8 mouse cellular contexts compared by ENCODE assay signal in genomic region chr13:31626183-31626801, GRCm38 (mm10). TPM values are rescaled to one million over a fixed set of nuclear protein-coding genes. Genes with fewer than 3 reads are reported as not detected.
A peak's percentile ranks its signal among the peaks of the same experiment; 100 is the strongest.
DNase-seq lines count a peak whose midpoint lies in the region; ATAC-seq and TF ChIP-seq lines count a peak whose summit lies in the region.

No protein-coding gene starts in this region.

- peak; percentile 40 for DNase-seq in adrenal gland, adult 2 months
- DNase-seq in adrenal gland, postnatal 10 days = no peak
- DNase-seq in testis, postnatal 10 days (ENCODE audit: low spot score) = no peak
- no peak for DNase-seq in left cerebral cortex, postnatal 36 days (ENCODE audit: low spot score in 2 of 2)

- TF ChIP-seq POLR2A in testis, adult 2 months (IDR thresholded peaks at IDR 0.05; ENCODE audit: control insufficient read depth, low read depth, low read length) = no peak

- ATAC-seq in hindbrain, embryonic 13.5 days (ENCODE audit: low FRiP score) = 0 out of 2 replicates have a peak, but pooled peaks have one; percentile 12
- ATAC-seq in megakaryocyte progenitor cell, adult 5-6 weeks (replicated peaks; ENCODE audit: poor library complexity) = peak; percentile 68
- no peak for ATAC-seq in inflammation-experienced regulatory T-cells, adult 6 months

- peak overlapping the region; percentile 67 for H3K4me2 ChIP-seq in hindbrain, embryonic 13.5 days

- peaks cover 9% of the 10 kb centered on the region for H3K4me1 ChIP-seq in testis, adult 2 months (ENCODE audit: control insufficient read depth, insufficient read depth, low read length)
- H3K4me1 ChIP-seq in hindbrain, embryonic 13.5 days (replicated peaks) = peaks cover 34% of the 10 kb centered on the region

- intact Hi-C loops in left cerebral cortex, postnatal 36 days (cut with DNase I) = loop anchor here (5.0 to 10.0 kb wide), 3 partner anchors 176 to 731 kb away; no protein-coding TSS in a partner anchor

- H3K36me3 ChIP-seq in testis, adult 2 months (ENCODE audit: control insufficient read depth, insufficient read depth, low read length) = no peaks in the 10 kb centered on the region
- no peaks in the 10 kb centered on the region for H3K36me3 ChIP-seq in hindbrain, embryonic 13.5 days

- H3K27ac ChIP-seq in testis, adult 2 months (ENCODE audit: control insufficient read depth, insufficient read depth, low read depth, low read length) = no peak overlapping the region
- H3K27ac ChIP-seq in hindbrain, embryonic 13.5 days = peak overlapping the region; percentile 66

- 0% methylated on average over 60 of the region's 60 CpGs for WGBS in hindbrain, embryonic 13.5 days

- H3K27me3 ChIP-seq in testis, adult 2 months (ENCODE audit: control insufficient read depth, insufficient read depth, low read length) = peaks cover 2% of the 10 kb centered on the region; the same call in 1 of the 2 replicates
- H3K27me3 ChIP-seq in hindbrain, embryonic 13.5 days = peaks cover 99% of the 10 kb centered on the region

- H3K9me3 ChIP-seq in hindbrain, embryonic 13.5 days = no peaks in the 10 kb centered on the region

- peak overlapping the region; percentile 20; the same call in 1 of the 2 replicates for H3K4me3 ChIP-seq in testis, adult 2 months (ENCODE audit: control insufficient read depth, low read depth, low read length)
- H3K4me3 ChIP-seq in hindbrain, embryonic 13.5 days = peak overlapping the region; percentile 44

- TF ChIP-seq CTCF in testis, adult 2 months (IDR thresholded peaks at IDR 0.05; ENCODE audit: control insufficient read depth, insufficient read depth, insufficient replicate concordance, low read depth, low read length) = no peak

- peak overlapping the region; percentile 68 for H3K9ac ChIP-seq in hindbrain, embryonic 13.5 days

RNA-seq across cellular contexts. Expression of gene Foxf2, which starts 0.7 kb away (rescaled TPM):
- not detected for total RNA-seq in adrenal gland, adult 2 months (2021)
- not detected in 2 replicates for polyA plus RNA-seq in adrenal gland, adult 2 months (2012; rRNA removed)
- total RNA-seq in adrenal gland, postnatal 10 days (2021) = not detected
- 0.35 TPM in 1 of 2 replicates, not detected in the other for polyA plus RNA-seq in testis, adult 2 months (2012; rRNA removed)
- polyA plus RNA-seq in hindbrain, embryonic 13.5 days (2015; fragmentation: Nextera tagmentation; extraction: Ambion mirVana) = 4.7 and 5.5 TPM in 2 replicates
- not detected in 2 replicates for total RNA-seq in megakaryocyte progenitor cell, adult 5-6 weeks (2015)
- not detected in 2 replicates for total RNA-seq in megakaryocyte progenitor cell, adult 5-6 weeks (2017)
- not detected for polyA plus RNA-seq in inflammation-experienced regulatory T-cells, adult 6 months (2017; shearing (Covaris generic))
- 1 to 10 TPM; 5.5 TPM for total RNA-seq in left cerebral cortex, postnatal 36 days (2021)

Comparison
In these comparisons a context has a peak if more than half of its experiments do, and no peak if none do; other contexts are left out.
1. RNA of gene Foxf2, which starts 0.7 kb away (total RNA-seq): 5.5 TPM in left cerebral cortex, postnatal 36 days; not detected in adrenal gland, adult 2 months, not detected in adrenal gland, postnatal 10 days and not detected in megakaryocyte progenitor cell, adult 5-6 weeks; every median in the first group is over 4 times any median in the second.